Mouse (Mus musculus) activated CD4-positive, CD25-positive, alpha-beta regulatory T cell, adult 4 months (primary cell): ENCODE results near the gene Ramac. TPM values are rescaled to one million over a fixed set of nuclear protein-coding genes. Genes with fewer than 3 reads are reported as not detected.
A peak's percentile ranks its signal among the peaks of the same experiment; 100 is the strongest.

Source experiments
- ATAC-seq: one replicate; pipeline ENCODE4 v1.8.0; 2017
- polyA plus RNA-seq, 2 experiments: library from polyadenylated mRNA; unstranded; fragments of 100-300 nt; shearing (Covaris generic); gene quantifications; one replicate each; pipeline ENCODE4 v1.2.1; 2017

Ramac gene
- polyA plus RNA-seq: 100 to 1,000 TPM; 159 to 170 TPM

DNA sequence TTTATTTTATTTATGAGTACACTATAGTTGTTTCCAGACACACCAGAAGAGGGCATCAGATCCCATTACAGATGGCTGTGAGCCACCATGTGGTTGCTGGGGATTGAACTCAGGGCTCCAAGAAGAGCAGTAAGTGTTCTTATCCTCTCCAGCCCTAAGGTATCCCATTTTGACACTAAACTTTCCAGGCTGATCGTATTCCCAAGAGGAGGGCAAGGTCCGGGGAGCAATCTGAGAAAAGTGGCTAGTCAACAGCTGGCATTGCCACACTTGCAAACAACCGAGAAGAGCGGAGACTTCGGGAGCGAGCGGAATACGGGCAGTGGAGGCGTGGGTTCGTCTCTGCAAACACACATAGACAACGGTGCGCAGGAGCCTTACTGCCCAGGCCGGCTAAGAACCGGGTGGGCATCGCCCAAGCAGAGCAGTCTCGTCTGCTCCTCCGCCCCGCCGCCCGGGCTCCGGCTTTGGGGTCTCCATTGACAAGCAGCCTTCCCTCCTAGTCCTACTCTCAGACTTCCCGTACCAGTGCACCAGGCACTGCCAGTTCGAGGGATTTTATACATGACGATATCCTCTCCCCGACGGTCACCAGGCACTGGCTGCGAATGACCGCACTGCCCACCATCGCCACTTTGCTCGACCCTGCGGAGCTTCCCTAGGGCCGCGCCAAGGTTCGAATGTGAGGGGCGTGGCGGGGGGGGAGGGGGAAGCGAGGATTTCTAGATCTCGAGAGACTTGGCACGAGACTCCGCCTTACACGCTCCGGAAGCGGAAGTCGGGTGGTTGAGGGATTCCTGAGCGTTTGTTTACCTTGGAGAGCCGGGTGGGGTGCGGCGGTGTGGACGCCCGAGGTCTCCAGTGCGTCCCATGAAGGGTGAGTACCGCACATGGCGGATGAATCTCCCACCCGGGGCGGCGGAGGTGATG lies at the start of gene Ramac:
Gene Ramac (plus strand): TSS at position 746 of the 930 bp plus-strand sequence.
- ATAC-seq: peak; percentile 91

DNA sequence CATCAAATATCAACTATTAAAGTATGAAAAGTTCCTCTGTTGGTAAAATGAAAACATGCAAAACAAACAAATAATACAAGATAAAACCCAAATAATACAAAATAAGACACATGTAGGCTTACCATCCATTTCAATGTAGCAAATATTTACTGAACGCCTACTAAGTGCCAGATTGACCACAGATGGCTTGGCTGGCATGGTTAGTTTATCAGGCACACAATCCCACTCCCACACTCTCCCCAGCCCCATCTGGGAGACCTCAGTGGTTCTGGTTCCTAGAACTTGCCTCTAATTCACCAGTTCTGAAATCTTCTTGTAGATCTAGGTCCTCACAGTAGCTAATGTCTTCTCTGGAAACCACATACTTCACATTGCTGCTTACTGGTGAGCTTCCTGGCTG lies 44.1 kb upstream of the Ramac start:
- ATAC-seq: no peak

DNA sequence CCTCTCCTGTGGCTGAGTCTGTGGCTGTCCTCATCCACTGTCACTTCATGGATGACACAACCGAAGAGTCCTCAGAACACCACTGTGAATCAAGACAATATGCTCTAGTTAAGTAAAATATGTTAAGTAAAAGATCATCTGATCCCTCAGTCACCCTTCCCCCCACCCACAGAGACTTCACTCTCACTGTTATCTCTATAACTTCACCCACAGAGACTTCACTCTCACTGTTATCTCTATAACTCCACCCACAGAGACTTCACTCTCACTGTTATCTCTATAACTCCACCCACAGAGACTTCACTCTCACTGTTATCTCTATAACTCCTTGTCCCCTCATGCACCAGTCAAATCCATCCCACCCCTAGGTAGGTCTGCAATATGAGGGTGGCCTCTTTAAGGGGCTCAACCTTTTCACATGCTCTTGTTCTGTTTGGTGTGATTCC lies 43.5 kb upstream of the Ramac start:
- ATAC-seq: no peak

DNA sequence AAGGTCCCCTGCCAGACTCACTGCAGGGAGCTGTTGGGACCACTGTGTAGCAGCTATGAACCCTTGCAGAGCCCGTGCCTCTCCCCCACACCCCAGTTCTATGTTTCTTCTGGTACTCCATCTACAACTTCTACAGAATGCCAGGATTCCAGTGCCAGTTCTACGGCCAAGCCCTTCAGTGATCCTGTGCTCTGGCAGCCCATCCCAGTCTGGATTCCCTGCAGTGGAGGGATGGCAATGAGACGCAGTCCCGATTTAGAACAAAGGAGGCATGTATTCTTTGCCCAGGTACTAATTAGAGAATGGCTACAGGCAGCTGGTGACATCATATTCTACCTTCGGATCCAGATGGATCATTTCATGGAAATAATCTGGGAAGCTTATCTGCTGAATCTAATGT lies 41.5 kb upstream of the Ramac start:
- ATAC-seq: no peak

DNA sequence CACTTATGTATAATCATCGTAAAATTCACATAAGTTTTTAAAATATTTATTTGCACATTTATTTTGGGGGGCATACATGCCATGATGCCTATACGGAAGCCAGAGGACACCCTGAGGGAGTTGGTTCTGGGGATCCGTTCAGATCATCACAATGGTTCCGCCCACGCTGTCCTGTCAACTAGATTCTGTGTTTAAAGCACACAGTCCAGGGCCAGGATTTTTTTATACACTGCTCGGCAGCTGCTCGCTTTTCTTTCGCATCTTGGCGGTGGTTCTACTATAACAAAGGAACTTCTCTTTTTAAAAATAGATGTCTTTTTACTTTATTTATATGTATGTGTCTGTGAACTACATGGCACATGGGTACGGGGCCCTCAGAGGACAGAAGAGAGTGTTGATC lies 38.9 kb upstream of the Ramac start:
- no peak for ATAC-seq

DNA sequence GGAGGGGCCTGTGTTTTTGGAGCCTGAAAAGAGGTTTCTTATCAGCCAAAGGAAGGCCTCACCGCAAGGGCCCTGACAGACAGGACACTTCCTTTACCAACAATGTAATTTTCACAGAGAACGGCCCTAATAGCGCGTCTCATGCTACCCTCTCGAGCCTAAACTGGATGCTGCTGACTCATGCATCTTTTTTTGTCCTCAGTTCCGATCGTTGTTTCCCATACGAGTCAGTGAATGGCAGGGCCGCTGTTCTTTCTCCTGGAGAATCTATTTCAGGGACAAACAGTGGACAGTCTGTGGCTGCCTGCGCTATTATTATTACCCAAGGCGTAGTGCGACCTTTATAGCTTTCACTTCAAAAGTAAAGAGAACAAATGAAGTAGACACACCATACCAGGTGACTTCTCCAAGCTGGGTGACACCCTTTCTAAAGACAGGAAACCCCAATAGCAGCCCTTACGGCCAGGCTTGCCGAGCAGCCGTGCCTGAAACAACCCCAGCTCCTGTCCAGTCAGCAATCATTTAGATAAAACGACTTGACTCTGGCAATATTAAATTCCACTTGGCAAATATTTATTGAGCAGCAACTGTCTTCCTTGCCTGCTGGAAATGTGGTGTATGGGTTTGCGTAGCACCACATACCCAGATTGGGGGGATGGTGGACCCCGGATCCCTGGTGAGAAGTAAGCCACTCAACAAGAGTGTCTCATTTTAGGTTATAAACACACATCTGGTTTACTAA lies 36.6 kb upstream of the Ramac start:
- no peak for ATAC-seq

DNA sequence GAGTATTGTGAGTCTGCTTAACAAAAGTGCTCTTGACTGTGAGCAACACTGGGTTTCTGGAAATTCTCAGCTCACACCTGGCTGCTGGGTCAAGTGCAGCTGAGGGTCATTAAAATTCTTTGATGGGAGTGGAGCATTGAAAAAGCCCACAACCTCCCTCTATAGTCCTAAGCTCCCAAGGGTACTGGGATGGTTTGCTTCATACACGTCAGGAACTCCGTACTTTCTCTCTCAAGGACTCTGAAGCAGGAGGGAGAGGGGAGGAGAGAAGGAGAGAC lies 36.1 kb upstream of the Ramac start:
- no peak for ATAC-seq

DNA sequence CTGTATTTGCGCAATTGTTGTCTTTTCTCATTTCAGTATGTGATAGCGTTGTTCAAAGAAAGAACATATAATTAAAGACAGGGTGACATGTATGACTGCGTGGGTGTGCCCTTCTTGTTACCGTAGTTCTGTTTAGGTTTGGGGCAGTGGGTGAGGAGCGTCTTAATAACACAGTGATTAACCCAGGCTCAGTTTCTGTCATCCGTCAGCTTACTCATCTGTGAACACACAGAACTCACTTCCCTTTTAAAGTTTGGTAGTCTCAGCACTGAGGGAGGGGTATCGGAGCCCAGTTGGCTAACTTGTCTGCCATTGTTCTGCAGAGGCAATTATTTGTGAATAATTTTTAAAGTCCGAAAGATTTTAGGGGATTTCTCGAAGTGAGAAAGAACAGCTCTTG lies 35.0 kb upstream of the Ramac start:
- no peak for ATAC-seq

DNA sequence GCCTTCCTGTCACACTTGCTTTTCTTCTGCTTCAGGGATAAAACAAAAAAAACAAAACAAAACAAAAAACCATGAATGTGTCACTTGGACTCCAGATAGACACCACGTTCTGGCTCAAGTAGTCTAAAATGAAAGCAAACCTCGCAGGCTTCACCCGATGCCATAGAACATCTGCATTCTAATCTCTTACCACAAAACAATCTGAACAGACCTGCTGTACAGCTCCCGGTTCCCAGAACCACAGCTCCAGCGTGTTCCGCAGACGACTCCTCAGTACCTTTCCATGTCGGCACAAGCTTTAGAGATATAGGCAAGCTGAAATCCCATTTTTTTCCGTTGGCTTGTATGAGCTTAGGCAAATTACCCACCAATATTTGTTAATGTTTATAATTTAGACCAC lies 32.9 kb upstream of the Ramac start:
- ATAC-seq: no peak

DNA sequence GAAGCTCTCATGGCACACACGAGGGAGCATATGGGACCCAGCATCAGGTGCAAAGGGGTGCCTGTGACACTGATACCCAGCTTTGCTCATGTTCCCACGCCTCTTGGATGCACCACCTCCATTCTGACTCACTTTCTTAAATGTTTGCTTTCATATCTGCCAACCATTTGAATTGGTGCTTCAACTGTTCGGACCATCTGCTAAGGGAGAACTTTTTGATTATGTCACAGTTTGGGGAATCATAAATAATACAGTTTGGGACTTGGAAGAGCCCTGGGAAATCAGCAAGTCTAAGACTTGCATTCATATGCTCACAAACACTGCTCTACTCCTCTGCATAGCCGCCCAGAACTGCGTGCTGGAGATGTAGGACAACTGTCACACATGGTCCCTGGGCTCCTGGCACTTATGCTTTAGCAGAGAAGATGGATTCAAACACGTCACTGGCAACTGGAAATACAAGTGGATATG lies 31.5 kb upstream of the Ramac start:
- no peak for ATAC-seq

DNA sequence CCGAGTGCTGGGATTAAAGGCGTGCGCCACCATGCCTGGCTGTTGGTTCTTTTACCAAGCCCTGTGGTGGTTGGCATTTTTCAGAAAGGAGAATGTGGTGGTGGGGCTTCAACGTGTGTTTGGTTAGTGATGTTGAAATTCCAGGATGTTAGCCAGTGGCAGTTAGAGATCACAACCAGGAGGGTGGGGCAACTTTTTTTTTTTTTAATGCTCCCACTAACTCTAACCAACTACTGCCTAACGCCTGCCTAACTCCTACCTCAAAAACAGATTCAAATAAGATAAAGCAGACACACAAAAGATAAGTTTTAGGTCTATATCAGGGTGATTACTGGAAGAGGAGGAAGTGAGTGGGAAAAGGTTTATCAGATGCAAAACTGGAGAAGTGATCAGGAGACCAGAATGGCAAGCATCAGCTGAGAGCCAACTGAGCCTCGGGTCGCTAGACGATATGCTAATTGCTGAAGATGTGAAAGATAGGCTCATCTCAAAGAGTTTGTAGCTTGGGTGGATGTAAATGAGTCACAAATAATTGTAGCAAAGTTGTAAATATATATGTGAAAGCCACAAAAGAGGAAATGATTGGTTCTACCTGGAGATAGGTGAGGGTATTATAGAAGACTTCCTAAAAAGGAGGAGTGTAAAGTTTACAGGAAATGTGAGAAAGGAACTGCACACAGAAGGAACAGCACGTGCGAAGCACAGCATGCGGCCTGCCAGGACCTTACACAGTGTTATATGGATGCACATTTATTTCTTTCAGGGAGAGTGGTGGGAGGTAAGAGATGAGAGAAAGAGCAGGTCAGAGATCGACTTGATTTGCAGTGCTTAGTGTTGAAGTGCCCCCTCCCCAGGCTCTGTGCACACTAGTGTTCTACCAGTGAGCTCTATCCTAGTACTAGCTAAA lies 30.3 kb upstream of the Ramac start:
- ATAC-seq: no peak

DNA sequence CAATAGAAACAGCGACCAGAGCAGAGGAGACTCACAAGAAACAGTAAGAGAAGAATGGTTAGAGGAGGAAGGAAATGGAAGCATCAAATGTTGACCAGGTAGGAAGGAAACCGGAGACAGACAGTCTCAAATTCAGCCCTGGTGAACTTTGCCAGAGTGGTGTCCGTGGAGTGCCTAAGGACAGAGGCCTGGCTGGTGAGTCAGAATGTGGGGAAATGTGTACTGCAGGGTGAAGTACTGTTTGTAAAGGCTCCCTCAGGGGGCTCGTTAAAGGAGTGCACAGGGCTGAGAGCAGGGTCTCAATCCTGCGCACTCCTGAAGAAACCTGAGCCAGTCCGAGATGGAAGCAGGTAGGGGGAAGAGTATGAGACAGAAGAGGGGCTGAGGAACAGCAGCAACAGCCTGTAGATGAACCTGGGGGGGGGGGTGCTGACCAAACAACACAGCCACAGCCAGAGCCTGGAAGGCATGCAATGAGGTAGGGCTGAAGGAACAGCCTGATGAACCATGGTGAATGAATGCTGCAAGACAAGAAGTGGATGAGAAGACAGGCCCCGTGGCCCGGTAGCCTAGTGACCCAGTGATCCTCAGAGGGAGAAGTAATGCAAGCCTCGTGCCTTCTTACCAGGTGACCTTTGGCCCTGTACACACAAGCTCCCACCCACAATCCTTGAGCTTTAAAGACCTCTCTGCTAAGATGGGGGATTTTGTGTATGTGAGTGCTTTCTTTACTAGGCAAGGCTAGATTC lies 27.3 kb upstream of the Ramac start:
- ATAC-seq: no peak

DNA sequence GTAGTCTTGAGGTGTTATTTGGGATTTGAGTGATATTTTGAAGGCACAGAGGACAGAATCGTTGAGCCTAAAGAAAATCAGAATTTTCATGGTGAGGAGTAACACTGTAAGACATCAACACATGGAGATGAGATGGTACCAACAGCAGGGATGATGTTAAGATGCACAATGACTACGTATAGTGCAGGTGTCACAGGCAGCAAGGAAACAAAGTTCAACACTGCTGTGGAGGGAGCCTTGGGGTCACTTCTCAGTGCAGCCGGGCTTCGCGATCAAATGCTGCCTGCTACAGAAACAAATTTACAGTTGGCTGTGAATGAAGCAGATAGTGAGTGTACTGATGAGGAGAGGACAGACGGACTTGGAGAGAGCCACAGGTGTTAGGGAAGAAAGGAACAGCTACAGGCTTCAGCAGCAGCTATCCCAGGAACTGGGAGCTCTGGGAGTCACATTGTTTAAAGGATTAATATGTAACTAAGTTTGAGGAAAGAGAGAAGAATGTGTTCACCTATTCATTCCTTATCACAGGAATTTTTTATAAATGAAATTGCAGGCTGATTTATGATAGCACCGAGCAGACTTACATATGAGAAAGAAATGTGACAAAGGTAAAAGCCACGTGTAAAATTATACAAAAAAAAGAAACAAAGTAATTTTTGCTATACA lies 23.9 kb upstream of the Ramac start:
- no peak for ATAC-seq

DNA sequence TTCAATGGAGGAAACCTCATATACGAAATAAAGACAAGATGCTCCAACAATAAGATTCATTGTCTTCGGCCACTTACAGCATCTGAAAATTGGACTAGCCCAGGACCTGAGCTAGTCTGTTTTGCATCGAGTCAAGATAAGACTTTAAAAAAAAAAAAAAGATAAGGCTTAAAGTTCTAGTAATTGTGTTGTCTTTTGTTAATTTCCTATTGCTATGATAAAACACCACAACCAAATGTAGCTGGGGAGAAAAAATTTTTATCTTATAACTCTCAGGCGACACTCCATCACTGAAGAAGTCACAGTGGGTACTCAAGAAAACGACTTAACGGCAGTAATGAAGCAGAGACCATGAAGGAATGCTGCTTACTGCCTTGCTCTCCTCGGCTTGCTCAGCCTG lies 22.7 kb upstream of the Ramac start:
- no peak for ATAC-seq

DNA sequence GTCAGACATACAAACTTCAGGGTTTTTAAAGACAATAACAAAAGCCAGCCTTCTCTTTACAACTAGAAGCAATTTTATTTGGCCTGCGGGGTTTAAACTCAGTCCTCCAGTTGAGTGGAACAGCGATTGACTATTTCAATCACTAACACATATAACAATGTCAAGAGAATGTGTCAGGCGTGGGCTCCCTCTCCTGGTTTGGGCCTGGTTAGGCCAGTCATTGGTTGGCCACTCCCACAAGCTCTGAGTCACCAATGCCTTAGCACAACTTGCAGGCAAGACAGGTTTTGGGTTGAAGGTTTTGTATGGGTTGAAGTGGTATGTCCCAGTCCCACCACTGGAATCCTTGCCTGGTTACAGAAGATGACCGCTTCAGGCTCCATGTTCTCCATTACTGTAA lies 18.6 kb upstream of the Ramac start:
- no peak for ATAC-seq

DNA sequence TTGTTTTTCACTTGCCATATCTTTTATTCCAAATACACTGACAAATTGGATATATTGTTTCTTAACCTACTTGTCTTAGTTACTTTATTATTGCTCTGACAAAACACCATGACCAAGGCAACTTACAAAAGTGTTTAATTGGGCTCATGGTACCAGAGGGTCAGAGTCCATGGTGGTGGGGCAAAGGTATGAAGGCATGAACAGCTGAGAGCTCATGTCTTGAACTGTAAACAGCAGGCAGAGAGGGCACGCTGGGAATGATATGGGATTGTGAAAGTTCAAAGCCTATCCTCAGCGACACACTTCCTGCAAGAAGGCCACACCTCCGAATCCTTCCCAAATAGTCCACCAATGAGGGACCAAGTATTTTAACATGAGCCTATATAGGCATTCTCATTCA lies 14.8 kb upstream of the Ramac start:
- ATAC-seq: no peak

DNA sequence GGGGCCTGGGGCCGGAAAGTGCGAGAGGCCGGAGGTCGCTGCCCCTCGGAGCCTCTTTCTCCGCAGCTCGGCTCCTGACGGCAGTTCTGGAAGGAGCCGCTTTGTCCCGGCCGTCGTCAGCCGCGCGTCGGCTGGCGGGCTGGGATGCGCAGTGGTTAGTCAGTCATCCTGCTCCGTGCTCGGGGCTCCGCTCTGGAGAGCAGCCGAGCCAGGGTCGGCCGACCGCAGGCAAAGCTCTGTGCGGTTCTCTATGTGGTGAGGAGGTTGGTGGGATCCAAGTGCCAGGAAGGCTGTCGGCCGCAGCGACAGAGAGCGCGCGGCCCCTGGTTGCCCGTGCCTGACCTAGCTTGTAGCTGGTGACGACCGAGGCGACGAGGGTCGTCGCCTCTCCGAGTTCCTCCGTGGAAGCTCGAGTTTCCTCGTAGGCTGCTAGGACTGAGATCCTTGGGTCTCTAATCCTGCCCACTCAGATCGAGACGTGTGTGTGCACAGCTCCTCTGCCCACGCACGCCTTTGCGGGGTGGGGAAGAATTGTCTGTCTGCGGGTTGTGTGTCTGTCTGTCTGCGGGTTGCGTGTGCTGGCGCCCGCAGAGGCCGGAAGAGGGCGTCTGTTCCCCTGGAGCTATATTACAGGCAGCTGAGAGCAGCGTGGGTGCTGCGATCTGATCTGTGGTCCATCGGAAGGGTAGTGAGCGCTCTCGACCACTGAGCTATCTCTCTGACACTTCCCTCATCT lies 553 bp downstream of the Ramac start:
- ATAC-seq: peak; percentile 47

DNA sequence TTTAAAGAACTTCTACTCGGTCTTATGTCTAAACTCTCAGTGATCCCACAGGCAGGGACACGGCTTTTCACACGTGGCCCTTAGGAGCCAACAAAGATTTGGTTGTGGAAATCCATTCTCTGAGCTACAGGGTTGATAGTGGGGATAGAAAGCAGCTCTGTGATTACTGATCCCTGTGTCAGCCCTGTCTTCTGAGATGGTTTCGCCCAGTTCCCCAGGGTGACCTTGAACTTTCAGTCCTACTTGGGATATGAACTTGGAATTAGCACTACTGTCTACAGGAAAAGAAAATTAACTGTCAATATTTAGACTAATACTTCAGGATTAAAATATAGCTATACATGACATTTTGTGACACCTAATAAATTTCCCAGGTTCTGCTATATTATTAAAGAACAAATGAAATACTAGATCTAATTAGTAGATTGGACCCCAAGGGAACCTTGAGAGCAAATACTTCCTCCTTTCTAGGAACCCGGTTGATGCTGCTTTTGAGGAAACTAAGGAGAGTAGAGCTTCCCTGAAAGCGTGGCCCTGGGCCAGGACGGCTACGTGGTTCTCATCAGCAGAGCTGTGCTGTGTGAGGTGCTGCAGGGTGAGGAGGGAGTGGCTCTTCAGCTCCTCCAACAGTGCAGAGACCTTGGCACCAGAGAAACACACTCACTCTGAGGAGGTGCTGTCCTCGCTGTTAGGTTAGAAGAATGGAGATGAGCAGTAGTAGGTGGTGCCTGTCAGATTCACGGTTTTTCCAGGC lies 10.2 kb downstream of the Ramac start:
- no peak for ATAC-seq

DNA sequence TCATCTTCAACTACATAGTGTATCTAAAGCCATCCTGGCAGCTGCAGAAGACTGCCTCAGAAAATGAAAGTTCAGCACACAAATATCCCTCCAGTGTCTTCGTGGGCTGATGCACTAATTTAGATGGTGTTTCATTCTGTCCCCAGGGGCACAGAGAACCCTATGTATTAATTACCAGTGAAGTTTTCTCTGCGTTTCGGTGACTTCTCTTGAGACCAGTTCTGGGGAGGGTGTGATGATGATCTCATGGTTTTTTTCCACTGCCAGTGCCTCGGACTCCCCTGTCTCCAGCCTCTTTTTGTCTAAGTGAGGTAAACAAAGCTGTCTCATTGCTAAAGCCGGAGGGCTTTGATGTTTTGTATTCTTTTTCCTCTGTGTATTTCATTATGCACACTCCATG lies 12.6 kb downstream of the Ramac start:
- ATAC-seq: no peak

DNA sequence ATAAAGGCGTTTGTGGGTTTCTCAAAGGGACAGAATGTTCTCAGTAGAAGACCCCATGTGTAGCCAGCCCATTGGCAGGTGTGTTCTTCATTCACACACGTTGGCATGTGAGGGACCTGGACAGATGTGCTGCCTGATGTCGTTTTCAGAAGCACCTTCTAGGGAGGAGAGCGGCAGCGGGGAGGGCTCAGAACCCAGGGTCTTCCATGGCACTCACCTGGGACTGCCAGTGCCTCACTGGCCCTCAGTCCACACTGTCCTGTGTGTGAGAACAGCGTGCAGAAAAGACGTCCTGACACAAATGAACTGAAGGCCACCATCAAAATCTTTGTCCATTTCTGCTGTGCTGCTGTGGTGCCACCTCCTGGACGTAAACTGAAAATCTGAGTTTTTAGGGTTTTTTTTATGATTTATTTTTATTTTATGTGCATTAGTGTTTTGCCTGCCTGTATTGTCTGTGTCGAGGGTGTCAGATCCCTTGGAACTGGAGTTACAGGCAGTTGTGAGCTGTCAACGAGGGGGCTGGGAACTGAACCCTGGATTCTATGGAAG lies 15.0 kb downstream of the Ramac start:
- ATAC-seq: no peak
